ENCODE assay signal across 17 mouse cellular contexts in genomic region chr1:91362113-91362512, GRCm38 (mm10). TPM values are rescaled to one million over a fixed set of nuclear protein-coding genes. Genes with fewer than 3 reads are reported as not detected.
"Had no signal": no experiment of that assay in that cellular context is flagged by ENCODE, and none has a peak within 500 bp of the region (broad histone marks: within the 10 kb centered on the region; RNA-seq: fewer than 3 reads in every experiment).

No protein-coding gene starts in this region.

- ATAC-seq: midbrain, embryonic 16.5 days had no signal

- DNase-seq: lung, adult 18-20 months; lung, embryonic 14.5 days; lung, postnatal 10 days; lung, postnatal 4 days; midbrain, embryonic 14.5 days; retina, postnatal 1 day; right cerebral cortex, adult 18-20 months; right cerebral cortex, postnatal 25 days; right cerebral cortex, postnatal 4 days; thymus, adult 18-20 months; thymus, postnatal 14 days; thymus, postnatal 36 days had no signal

RNA-seq across cellular contexts. Expression of gene Klhl30, which starts 11.3 kb away (rescaled TPM):
- polyA plus RNA-seq: midbrain, embryonic 14.5 days had no signal

RNA-seq across cellular contexts. Expression of gene Espnl, which starts 40.2 kb away (rescaled TPM):
- polyA plus RNA-seq: liver, embryonic 16.5 days; lung, embryonic 14.5 days; lung, embryonic 16.5 days; midbrain, embryonic 10.5 days; stomach, embryonic 14.5 days had no signal
